Mouse (Mus musculus) NIH3T3 (cell line): ENCODE results near the gene Cygb.
"Not testable (repeated sequence)": the region's sequence is repeated elsewhere in the genome, so short reads cannot be mapped to it uniquely, and the experiment has no call there.

Experiments
- DNase-seq: peaks from one replicate; pipeline ENCODE4 v3.0.0-alpha.2; 2012; ENCODE audit warnings: low read depth

Gene Cygb

GRCm38 (mm10) chr11:116615735-116616437 lies 38.2 kb downstream of the Cygb start:
- DNase-seq, result peak; percentile 37

DNA sequence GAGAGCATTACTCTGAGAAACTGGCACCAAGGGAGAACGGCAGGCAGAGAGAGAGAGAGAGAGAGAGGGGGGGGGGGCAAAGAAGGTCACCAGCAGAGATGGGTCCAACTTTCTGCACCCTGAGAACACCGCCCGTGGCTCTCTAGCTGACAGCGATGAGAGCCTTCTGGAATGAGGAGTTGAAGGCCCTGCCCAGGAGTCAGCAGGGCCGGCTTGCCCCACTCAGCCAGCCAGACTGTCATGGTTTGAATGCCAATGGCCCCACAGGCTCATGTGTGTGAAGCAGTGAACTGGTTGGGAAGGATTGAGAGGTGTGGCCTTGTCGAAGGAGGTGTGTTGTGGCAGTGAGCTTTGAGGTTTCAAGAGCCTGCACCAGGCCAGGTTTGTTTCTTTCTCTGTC lies 40.9 kb downstream of the Cygb start:
- DNase-seq, result no peak

GRCm38 (mm10) chr11:116612554-116612953 lies 41.6 kb downstream of the Cygb start:
- no peak for DNase-seq

GRCm38 (mm10) chr11:116611883-116612282 lies 42.2 kb downstream of the Cygb start:
- DNase-seq, result no peak

DNA sequence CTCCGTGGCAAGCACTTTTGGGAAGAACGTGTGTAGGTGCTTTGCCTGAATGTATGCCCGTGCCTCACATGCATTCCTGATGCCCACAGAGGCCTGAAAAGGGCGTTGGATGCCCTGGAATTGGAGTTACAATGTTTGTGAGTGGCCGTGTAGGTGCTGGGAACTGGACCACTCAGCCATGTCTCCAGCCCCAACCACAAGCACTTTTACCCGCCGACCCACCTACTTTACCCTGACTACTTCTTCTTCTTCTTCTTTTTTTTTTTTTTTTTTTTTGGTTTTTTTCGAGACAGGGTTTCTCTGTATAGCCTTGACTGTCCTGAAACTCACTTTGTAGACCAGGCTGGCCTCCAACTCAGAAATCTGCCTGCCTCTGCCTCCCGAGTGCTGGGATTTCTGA lies 42.9 kb downstream of the Cygb start:
- not testable (repeated sequence) for DNase-seq

DNA sequence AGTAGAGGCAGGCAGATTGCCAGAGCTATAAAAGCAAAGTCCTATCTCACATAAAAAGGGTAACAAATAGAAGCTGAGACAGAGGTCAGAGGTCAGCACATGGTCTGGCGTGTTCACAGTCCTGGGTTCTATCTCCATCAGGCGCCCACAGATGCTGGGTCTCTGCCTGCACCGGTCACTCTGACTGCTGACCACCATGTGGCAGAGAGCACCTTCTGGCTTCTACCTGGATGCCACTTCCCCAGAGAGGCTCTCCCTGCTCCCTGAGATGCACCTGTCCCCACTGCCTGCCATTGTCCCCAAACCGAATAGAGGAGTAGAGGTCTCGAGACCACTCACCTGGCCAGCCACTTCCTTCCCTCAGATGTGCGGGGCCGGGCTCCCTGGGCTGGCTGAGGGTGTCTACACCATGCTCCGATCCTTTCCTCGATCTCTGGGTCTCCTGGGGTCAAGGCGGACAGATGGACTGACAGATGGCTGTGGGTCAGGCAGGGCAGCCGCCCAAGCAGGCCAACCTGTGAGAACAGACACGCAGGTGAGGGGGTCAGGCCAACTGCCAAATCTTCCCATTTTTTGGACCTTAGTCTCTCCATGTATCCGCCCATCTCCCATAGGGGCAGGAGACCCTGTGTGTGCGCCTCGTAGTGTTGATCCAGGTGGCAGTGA lies 44.0 kb downstream of the Cygb start:
- no peak for DNase-seq

DNA sequence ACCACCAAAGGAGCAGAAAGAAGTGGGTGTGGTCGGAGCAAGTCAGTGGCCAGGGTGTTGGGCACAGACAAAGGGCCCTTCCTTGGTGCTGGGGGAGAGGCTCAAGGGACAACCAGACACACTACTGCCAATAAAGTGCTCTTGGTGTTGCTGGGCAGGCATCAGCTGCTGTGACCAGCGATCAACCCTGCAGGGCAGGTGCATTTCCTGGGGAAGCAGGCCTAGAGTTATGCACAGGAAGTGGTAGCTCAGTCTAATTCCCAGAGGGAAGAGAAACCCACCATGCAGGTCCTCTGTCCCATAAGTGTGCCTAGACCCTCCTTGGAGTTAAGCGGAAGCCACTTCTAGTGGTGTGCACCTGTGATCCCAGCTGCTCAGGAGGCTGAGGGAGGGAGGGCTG lies 46.4 kb downstream of the Cygb start:
- DNase-seq, result no peak

DNA sequence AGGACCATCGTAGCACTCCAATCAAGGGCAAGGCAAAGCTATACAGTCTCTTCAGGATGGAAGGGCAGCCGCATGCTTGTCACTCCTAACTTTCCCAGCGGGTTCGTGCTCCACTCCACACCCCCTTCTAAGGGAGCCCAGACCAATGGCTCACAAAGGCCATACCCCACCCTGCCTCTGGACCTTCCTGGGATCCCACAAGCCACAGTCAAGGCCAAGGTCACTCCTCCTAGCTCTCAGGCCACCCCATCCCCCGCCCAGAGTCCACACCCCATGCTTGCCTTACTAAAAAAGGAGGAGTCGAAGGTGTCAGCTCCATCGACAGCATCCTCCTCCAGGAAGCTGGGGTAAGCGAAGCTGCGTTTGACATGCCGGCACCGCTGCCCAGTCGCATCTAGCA lies 50.0 kb downstream of the Cygb start:
- no peak for DNase-seq

- DNase-seq, result peak; percentile 62
Measured at GRCm38 (mm10) chr11:116603339-116603738, 50.8 kb downstream of the Cygb start.

DNA sequence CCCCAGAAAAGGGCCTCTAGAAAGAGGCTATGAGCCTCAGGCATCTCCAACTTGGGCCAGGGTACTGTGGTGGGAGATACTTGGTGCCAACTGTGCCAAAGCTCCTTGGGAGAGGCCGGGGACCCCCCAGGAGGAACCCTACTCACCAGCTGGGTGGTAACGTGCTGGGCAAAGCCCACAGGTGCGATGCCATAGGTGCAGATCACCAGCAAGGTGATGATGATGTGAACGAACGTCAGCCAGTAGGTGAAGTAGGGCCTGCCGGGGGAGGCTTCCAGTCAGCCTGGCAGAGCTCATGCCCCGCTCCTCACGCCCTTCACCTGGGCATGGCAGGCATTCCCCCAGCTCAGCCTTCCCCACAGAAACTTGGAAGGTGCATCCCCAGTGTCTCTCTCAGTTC lies 52.1 kb downstream of the Cygb start:
- no peak for DNase-seq

- DNase-seq, result no peak
Measured at GRCm38 (mm10) chr11:116601166-116601565, 52.9 kb downstream of the Cygb start.

DNA sequence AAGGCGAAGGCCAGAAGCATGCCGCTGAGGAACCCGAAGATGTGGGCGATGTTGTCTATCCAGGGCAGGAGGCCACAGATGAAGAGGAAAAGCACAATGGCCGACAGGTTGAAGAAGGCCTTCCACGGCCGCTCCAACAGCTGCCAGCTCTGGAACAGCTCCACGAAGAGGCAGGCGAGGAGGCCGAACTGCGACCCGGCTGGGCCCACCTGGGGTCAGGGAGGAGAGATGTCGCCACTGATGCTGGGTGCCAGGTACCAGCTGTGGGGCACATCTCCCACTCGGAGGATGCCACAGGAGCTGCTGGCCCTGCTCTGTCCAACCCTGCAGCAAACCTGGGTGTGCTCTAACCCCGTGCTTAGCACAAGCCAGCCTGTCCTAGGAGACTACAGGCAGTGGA lies 54.9 kb downstream of the Cygb start:
- no peak for DNase-seq

DNA sequence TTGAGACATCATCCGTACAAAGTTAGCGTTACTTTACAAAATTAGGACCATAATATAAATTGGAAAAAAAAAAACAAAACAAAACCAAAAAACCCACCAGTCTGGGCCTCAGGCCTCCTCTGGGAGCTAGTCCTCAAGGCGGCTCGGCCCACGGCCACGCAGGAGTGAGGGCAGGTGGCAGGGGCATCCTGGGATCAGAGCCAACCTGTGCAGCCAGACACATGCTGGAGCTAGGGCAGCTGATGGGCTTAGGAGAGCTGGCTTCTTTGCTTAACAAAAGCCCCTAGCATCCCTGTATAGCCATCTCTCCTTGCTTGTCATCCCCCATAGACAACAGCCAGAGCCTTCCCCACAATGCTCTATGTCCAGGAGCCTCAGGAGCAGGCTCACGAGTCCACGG lies 55.9 kb downstream of the Cygb start:
- no peak for DNase-seq

GRCm38 (mm10) chr11:116596766-116597165 lies 57.3 kb downstream of the Cygb start:
- DNase-seq, result no peak
